Mouse (Mus musculus) CD4-positive, CD25-positive, alpha-beta regulatory T cell (primary cell): ENCODE data around the gene Mup3. TPM values are rescaled to one million over a fixed set of nuclear protein-coding genes. Genes with fewer than 3 reads are reported as not detected.

Experiments
- polyA plus RNA-seq: library from polyadenylated mRNA; unstranded; fragments of 100-300 nt; shearing (Covaris generic); gene quantifications from one replicate; pipeline ENCODE4 v1.2.1, GENCODE M21; 2017

Mup3 gene
- not detected for polyA plus RNA-seq

GRCm38 (mm10) chr4:62087241-62087640 lies at the start of gene Mup3:
Gene Mup3 (minus strand): TSS chr4:62087342.

GRCm38 (mm10) chr4:62054058-62054457 lies 33.1 kb downstream of the Mup3 start, which contains the start of gene Mup20:
Gene Mup20 (minus strand): TSS chr4:62054158.

Other genes with a start within 250 kb of the Mup3 start
- not detected for gene Mup20, start 33.2 kb downstream of the Mup3 start, polyA plus RNA-seq
- gene Mup21, start 63.5 kb upstream of the Mup3 start, polyA plus RNA-seq: not detected
- not detected for gene Zfp37, start 143.7 kb upstream of the Mup3 start, polyA plus RNA-seq
- 18.4 TPM for gene Slc31a2, start 175.2 kb upstream of the Mup3 start, polyA plus RNA-seq